Mouse (Mus musculus) intestine, postnatal 0 days (tissue): Measurements from ENCODE around the gene Cpn1. TPM values are rescaled to one million over a fixed set of nuclear protein-coding genes. Genes with fewer than 3 reads are reported as not detected.
A peak's percentile ranks its signal among the peaks of the same experiment; 100 is the strongest.

Experiments used
- ATAC-seq: fragments of 200-750 bp; cut with Nextera tagmentation; 2 replicates; pipeline ENCODE4 v1.8.0; 2017; ENCODE audit warnings: mild to moderate bottlenecking, moderate TSS enrichment, moderate library complexity
- H3K27ac ChIP-seq: fragments of 300-500 bp; sonication (generic); 2 replicates; pipeline ENCODE4 v1.5.1; 2014; ENCODE audit warnings: mild to moderate bottlenecking, low read depth, low read length, moderate library complexity
- H3K27me3 ChIP-seq: fragments of 300-500 bp; sonication (generic); replicated peaks from 2 replicates; pipeline ENCODE4 v1.6.1; 2014; ENCODE audit warnings: low read length, mixed read lengths; ENCODE audit not compliant: control insufficient read depth, insufficient read depth
- H3K36me3 ChIP-seq: fragments of 300-500 bp; sonication (generic); 2 replicates; pipeline ENCODE4 v1.6.1; 2014; ENCODE audit warnings: mild to moderate bottlenecking, moderate library complexity; ENCODE audit not compliant: control insufficient read depth, insufficient read depth
- H3K4me1 ChIP-seq: fragments of 300-500 bp; sonication (generic); replicated peaks from 2 replicates; pipeline ENCODE4 v1.6.1; 2014; ENCODE audit warnings: antibody characterized with exemption, low read length, mixed read lengths; ENCODE audit not compliant: control insufficient read depth, insufficient read depth
- H3K4me2 ChIP-seq: fragments of 300-500 bp; sonication (generic); replicated peaks from 2 replicates; pipeline ENCODE4 v1.6.1; 2014; ENCODE audit warnings: low read depth, mild to moderate bottlenecking, moderate library complexity
- H3K4me3 ChIP-seq: fragments of 300-500 bp; sonication (generic); 2 replicates; pipeline ENCODE4 v1.5.1; 2014; ENCODE audit warnings: low read depth, low read length
- H3K9ac ChIP-seq: fragments of 300-500 bp; sonication (generic); 2 replicates; pipeline ENCODE4 v1.6.1; 2014; ENCODE audit warnings: mild to moderate bottlenecking, low read depth, low read length
- H3K9me3 ChIP-seq: fragments of 300-500 bp; sonication (generic); 2 replicates; pipeline ENCODE4 v1.6.1; 2016; ENCODE audit warnings: mixed run types; ENCODE audit not compliant: control insufficient read depth
- CTCF ChIP-seq: sonication (generic); IDR thresholded peaks from 2 replicates; pipeline ENCODE4 v1.5.1; 2016; ENCODE audit warnings: low read depth, mild to moderate bottlenecking, control low read depth, antibody characterized with exemption, moderate library complexity
- WGBS: fragments of 180-500 bp; shearing (Covaris S2); extraction: QIAGEN DNeasy Blood & Tissue Kit; methylation state at CpG from one replicate; pipeline ENCODE4 v1.1.7; 2014; 5-methylcytosine and 5-hydroxymethylcytosine counted together
- polyA plus RNA-seq: library from polyadenylated mRNA; unstranded; fragments of >200 nt; fragmentation: Nextera tagmentation; extraction: Ambion mirVana; gene quantifications from 2 replicates; pipeline ENCODE4 v1.2.1, GENCODE M21; 2015

The Cpn1 gene
- polyA plus RNA-seq, 1 experiment from 2014 or later, result 14.3 TPM

DNA sequence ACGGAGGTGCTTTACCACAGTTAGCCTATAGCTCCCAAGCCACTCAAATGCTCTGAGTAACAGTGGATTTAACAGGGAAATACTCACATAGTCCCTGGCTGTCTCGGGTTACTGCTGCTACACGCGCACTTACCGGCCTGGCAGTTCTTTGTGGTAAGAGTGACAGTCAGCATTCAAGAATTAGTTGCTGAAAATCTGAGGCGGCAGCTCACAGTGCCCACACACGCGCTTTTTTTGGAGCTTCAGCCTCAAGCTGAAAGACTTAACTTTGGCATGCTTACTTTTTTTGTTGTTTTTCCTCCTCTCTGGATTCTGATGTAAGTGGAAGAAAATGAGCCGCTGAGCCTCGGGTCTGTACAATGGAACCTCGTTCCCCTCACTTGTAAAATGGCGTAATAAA, 20.8 kb upstream of the Cpn1 start:
- TF ChIP-seq CTCF, result no peak
- H3K4me1 ChIP-seq, result no peaks in the 10 kb centered on the region
- WGBS, result 69% methylated on average over 12 of the region's 12 CpGs

DNA sequence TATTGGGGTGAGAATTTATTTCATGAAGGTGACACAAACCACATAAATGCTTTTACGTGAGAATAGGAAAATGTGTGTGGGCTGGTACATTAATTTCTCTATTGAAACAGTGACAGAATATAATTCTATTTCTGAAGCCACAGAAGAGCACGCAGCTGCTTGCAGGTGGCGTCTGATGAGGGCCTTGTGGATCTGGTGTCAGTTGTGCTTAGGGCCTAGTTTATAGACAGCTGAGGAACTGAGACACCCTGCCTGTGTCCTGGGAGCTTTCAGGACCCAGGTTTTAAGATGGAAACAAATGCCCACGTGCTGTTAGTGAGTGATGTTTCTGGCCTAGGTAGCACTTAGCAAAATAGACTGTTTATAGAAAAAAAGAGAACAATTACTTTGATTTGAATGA, 18.7 kb upstream of the Cpn1 start:
- Histone ChIP-seq H3K36me3 (no peaks in the 10 kb centered on the region), H3K27ac (no peak overlapping the region), H3K4me1 (no peaks in the 10 kb centered on the region), H3K27me3 (no peaks in the 10 kb centered on the region), H3K4me3 (no peak overlapping the region), H3K9me3 (no peaks in the 10 kb centered on the region), H3K9ac (no peak overlapping the region), H3K4me2 (no peak overlapping the region)
- 62% methylated on average over 4 of the region's 4 CpGs for WGBS
- no peak for TF ChIP-seq CTCF
- no peak for ATAC-seq

More for the DNA sequence above, 20.8 kb upstream of the Cpn1 start:
- no peak overlapping the region for H3K27ac ChIP-seq
- no peak overlapping the region for H3K4me2 ChIP-seq
- no peaks in the 10 kb centered on the region for H3K27me3 ChIP-seq
- H3K9me3 ChIP-seq, result no peaks in the 10 kb centered on the region
- no peak overlapping the region for H3K9ac ChIP-seq
- no peak overlapping the region for H3K4me3 ChIP-seq
- ATAC-seq, result no peak
- no peaks in the 10 kb centered on the region for H3K36me3 ChIP-seq

DNA sequence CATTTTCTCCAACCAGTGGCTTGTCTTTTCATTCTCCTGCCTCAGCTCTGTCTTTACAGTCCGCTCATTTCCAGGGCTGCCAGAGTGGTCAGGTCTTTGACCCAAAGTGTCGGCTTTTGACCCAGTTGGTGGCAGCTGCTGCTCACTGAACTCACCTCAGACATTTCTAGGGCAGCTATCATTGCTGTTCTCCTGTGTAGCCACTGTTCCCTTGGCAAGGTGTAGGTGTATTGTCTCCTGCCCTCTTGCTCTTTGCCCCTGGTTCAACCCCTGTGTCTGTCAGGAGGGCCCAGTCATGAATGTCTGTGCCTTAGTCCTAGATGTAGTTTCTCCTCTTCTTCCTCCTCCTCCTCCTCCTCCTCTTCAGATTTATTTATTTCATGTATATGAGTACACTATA, 17.9 kb upstream of the Cpn1 start:
- no peak overlapping the region for H3K9ac ChIP-seq
- no peak for TF ChIP-seq CTCF
- no peak for ATAC-seq
- H3K4me1 ChIP-seq, result no peaks in the 10 kb centered on the region
- H3K9me3 ChIP-seq, result no peaks in the 10 kb centered on the region
- H3K27ac ChIP-seq, result no peak overlapping the region
- no peaks in the 10 kb centered on the region for H3K36me3 ChIP-seq
- H3K4me2 ChIP-seq, result no peak overlapping the region
- no peak overlapping the region for H3K4me3 ChIP-seq
- H3K27me3 ChIP-seq, result no peaks in the 10 kb centered on the region
- WGBS, result 89% methylated on average over 2 of the region's 2 CpGs

- H3K9ac ChIP-seq, result no peak overlapping the region
- H3K4me1 ChIP-seq, result 0 out of 2 replicates have a peak, but pooled peaks cover 4% of the 10 kb centered on the region
- H3K9me3 ChIP-seq, result no peaks in the 10 kb centered on the region
- no peak overlapping the region for H3K27ac ChIP-seq
- H3K27me3 ChIP-seq, result no peaks in the 10 kb centered on the region
- H3K4me2 ChIP-seq, result no peak overlapping the region
- WGBS, result 92% methylated on average over 5 of the region's 5 CpGs
- no peaks in the 10 kb centered on the region for H3K36me3 ChIP-seq
- no peak for ATAC-seq
- no peak for TF ChIP-seq CTCF
- no peak overlapping the region for H3K4me3 ChIP-seq
Observed at GRCm38 (mm10) chr19:44000720-44001119, 14.4 kb upstream of the Cpn1 start.

- Histone ChIP-seq H3K9ac (no peak overlapping the region), H3K27me3 (no peaks in the 10 kb centered on the region), H3K9me3 (no peaks in the 10 kb centered on the region), H3K4me1 (0 out of 2 replicates have a peak, but pooled peaks cover 4% of the 10 kb centered on the region), H3K27ac (no peak overlapping the region), H3K4me3 (no peak overlapping the region), H3K36me3 (no peaks in the 10 kb centered on the region), H3K4me2 (no peak overlapping the region)
- WGBS, result 58% methylated on average over 1 of the region's 1 CpGs
- ATAC-seq, result no peak
- TF ChIP-seq CTCF, result no peak
Observed at GRCm38 (mm10) chr19:44000061-44000460, 13.7 kb upstream of the Cpn1 start.

DNA sequence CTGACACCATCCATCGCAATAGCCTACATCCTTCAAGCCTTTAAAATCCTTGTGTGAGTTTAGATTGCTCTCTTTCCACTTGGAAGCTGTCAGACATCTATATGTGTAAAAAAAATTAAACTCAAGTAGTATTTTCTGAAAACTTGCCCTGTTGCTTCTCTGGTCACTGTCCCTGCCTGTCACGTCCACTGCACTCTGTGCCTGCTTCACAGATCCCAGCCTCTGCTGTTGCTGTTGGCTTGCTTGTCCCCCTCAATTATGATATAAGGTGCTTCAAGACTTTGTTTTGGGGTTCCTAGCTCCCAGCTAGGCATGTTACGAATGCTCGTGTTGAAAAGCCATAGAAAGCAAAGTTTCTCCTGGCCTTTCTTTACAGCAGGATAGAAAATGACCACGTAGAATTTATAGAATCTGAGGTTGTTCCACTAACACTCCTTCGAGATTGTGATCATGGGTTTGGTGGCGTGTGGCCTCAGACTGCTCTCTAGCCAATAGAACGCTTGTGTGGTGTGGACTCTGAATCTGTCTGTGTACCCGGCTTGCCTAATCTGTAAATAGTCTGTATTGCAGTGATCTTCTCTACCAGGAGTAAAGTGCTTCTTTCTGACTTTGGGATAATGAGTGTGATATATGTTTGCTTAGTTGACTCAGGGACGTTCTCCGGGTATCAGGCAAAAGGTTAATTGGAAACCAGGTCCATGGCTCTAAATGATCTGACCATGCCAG, 12.6 kb upstream of the Cpn1 start:
- H3K4me3 ChIP-seq, result no peak overlapping the region
- no peak overlapping the region for H3K9ac ChIP-seq
- 0 out of 2 replicates have a peak, but pooled peaks have one; percentile 54 for ATAC-seq
- H3K4me2 ChIP-seq, result 0 out of 2 replicates have a peak overlapping the region, but pooled peaks have one; percentile 1
- H3K36me3 ChIP-seq, result no peaks in the 10 kb centered on the region
- no peaks in the 10 kb centered on the region for H3K9me3 ChIP-seq
- H3K27ac ChIP-seq, result peak overlapping the region; percentile 21; the same call in 1 of the 2 replicates
- TF ChIP-seq CTCF, result no peak
- H3K27me3 ChIP-seq, result no peaks in the 10 kb centered on the region
- WGBS, result 53% methylated on average over 11 of the region's 11 CpGs
- H3K4me1 ChIP-seq, result 0 out of 2 replicates have a peak, but pooled peaks cover 4% of the 10 kb centered on the region
